Mouse (Mus musculus): ENCODE measurements at regions not wholly inside any gene's neighbourhood (a gene's known extent, or its start where the extent isn't known, plus 50 kb on each side); places are given as distances from the start of the nearest gene placed in this dataset.
A peak's percentile ranks its signal among the peaks of the same experiment; 100 is the strongest.

GRCm38 (mm10) chr7:79543231-79544071, 74.0 kb downstream of the Rhcg start:
- Histone ChIP-seq H3K4me2 (no peak overlapping the region), H3K27me3 (peaks cover 98% of the 10 kb centered on the region), H3K9ac (no peak overlapping the region), H3K4me1 (replicated peaks) (no peaks in the 10 kb centered on the region), H3K36me3 (no peaks in the 10 kb centered on the region), H3K27ac (no peak overlapping the region), H3K9me3 (replicated peaks) (no peaks in the 10 kb centered on the region), H3K4me3 (replicated peaks) (no peak overlapping the region)
- 2% methylated on average over 58 of the region's 58 CpGs for WGBS (ENCODE audit: insufficient replicate concordance)
- DNase-seq: no peak
- no peak for ATAC-seq (ENCODE audit: low read depth)

GRCm38 (mm10) chr7:79542379-79543015, 75.0 kb downstream of the Rhcg start:
- DNase-seq (no peak), ATAC-seq (ENCODE audit: low read depth) (no peak)
- WGBS (ENCODE audit: insufficient replicate concordance): 2% methylated on average over 23 of the region's 23 CpGs
- Histone ChIP-seq H3K9me3 (replicated peaks) (no peaks in the 10 kb centered on the region), H3K9ac (no peak overlapping the region), H3K36me3 (no peaks in the 10 kb centered on the region), H3K27me3 (peaks cover 98% of the 10 kb centered on the region), H3K27ac (no peak overlapping the region), H3K4me3 (replicated peaks) (no peak overlapping the region), H3K4me2 (no peak overlapping the region), H3K4me1 (replicated peaks) (no peaks in the 10 kb centered on the region)

GRCm38 (mm10) chr7:79540246-79540645, 74.1 kb upstream of the Polg start:
- Histone ChIP-seq H3K4me3 (replicated peaks) (no peak overlapping the region), H3K36me3 (no peaks in the 10 kb centered on the region), H3K9ac (no peak overlapping the region), H3K27ac (no peak overlapping the region), H3K4me1 (replicated peaks) (peaks cover 8% of the 10 kb centered on the region), H3K9me3 (replicated peaks) (no peaks in the 10 kb centered on the region), H3K27me3 (peaks cover 98% of the 10 kb centered on the region), H3K4me2 (no peak overlapping the region)
- DNase-seq: no peak
- ATAC-seq (ENCODE audit: low read depth): no peak
- 18% methylated on average over 2 of the region's 2 CpGs for WGBS (ENCODE audit: insufficient replicate concordance)

GRCm38 (mm10) chr7:79539426-79539825, 73.3 kb upstream of the Polg start:
- peaks cover 98% of the 10 kb centered on the region for H3K27me3 ChIP-seq
- ATAC-seq (ENCODE audit: low read depth): no peak
- no peaks in the 10 kb centered on the region for H3K9me3 ChIP-seq (replicated peaks)
- no peak for DNase-seq
- H3K9ac ChIP-seq: no peak overlapping the region
- H3K4me2 ChIP-seq: no peak overlapping the region
- H3K36me3 ChIP-seq: no peaks in the 10 kb centered on the region
- WGBS (ENCODE audit: insufficient replicate concordance): 7% methylated on average over 3 of the region's 3 CpGs
- no peak overlapping the region for H3K4me3 ChIP-seq (replicated peaks)
- peaks cover 8% of the 10 kb centered on the region for H3K4me1 ChIP-seq (replicated peaks)
- no peak overlapping the region for H3K27ac ChIP-seq

- no peak overlapping the region for H3K27ac ChIP-seq
- ATAC-seq (ENCODE audit: low read depth): no peak
- H3K4me2 ChIP-seq: peak overlapping the region; percentile 39
- WGBS (ENCODE audit: insufficient replicate concordance): 2% methylated on average over 27 of the region's 27 CpGs
- H3K36me3 ChIP-seq: no peaks in the 10 kb centered on the region
- H3K4me3 ChIP-seq (replicated peaks): peak overlapping the region; percentile 29
- H3K9me3 ChIP-seq (replicated peaks): no peaks in the 10 kb centered on the region
- no peak for DNase-seq
- H3K27me3 ChIP-seq: peaks cover 98% of the 10 kb centered on the region
- peaks cover 8% of the 10 kb centered on the region for H3K4me1 ChIP-seq (replicated peaks)
- H3K9ac ChIP-seq: no peak overlapping the region
Measured at GRCm38 (mm10) chr7:79536157-79536641, 70.0 kb upstream of the Polg start.

GRCm38 (mm10) chr7:79535251-79536111, 69.3 kb upstream of the Polg start:
- H3K9me3 ChIP-seq (replicated peaks): no peaks in the 10 kb centered on the region
- peaks cover 99% of the 10 kb centered on the region for H3K27me3 ChIP-seq
- peak overlapping the region; percentile 29 for H3K4me3 ChIP-seq (replicated peaks)
- DNase-seq (no peak), ATAC-seq (ENCODE audit: low read depth) (no peak)
- no peak overlapping the region for H3K27ac ChIP-seq
- H3K9ac ChIP-seq: no peak overlapping the region
- no peaks in the 10 kb centered on the region for H3K36me3 ChIP-seq
- peak overlapping the region; percentile 39 for H3K4me2 ChIP-seq
- H3K4me1 ChIP-seq (replicated peaks): peaks cover 8% of the 10 kb centered on the region
- 2% methylated on average over 64 of the region's 66 CpGs for WGBS (ENCODE audit: insufficient replicate concordance)

- H3K9ac ChIP-seq: no peak overlapping the region
- 13% methylated on average over 7 of the region's 7 CpGs for WGBS (ENCODE audit: insufficient replicate concordance)
- H3K4me2 ChIP-seq: no peak overlapping the region
- peaks cover 100% of the 10 kb centered on the region for H3K27me3 ChIP-seq
- ATAC-seq (ENCODE audit: low read depth): no peak
- H3K4me3 ChIP-seq (replicated peaks): no peak overlapping the region
- no peak for DNase-seq
- no peaks in the 10 kb centered on the region for H3K36me3 ChIP-seq
- H3K9me3 ChIP-seq (replicated peaks): no peaks in the 10 kb centered on the region
- peaks cover 8% of the 10 kb centered on the region for H3K4me1 ChIP-seq (replicated peaks)
- H3K27ac ChIP-seq: no peak overlapping the region
Measured at GRCm38 (mm10) chr7:79534819-79535218, 68.7 kb upstream of the Polg start.

GRCm38 (mm10) chr7:79534381-79534780, 68.2 kb upstream of the Polg start:
- WGBS (ENCODE audit: insufficient replicate concordance): 6% methylated on average over 5 of the region's 5 CpGs
- peaks cover 100% of the 10 kb centered on the region for H3K27me3 ChIP-seq
- DNase-seq: no peak

GRCm38 (mm10) chr7:79532626-79533140, 66.5 kb upstream of the Polg start:
- H3K36me3 ChIP-seq: no peaks in the 10 kb centered on the region
- peaks cover 8% of the 10 kb centered on the region for H3K4me1 ChIP-seq (replicated peaks)
- ATAC-seq (ENCODE audit: low read depth): no peak
- H3K4me2 ChIP-seq: no peak overlapping the region
- H3K9me3 ChIP-seq (replicated peaks): no peaks in the 10 kb centered on the region
- WGBS (ENCODE audit: insufficient replicate concordance): 34% methylated on average over 5 of the region's 5 CpGs
- H3K9ac ChIP-seq: no peak overlapping the region
- DNase-seq: no peak
- H3K27me3 ChIP-seq: peaks cover 97% of the 10 kb centered on the region
- no peak overlapping the region for H3K4me3 ChIP-seq (replicated peaks)
- H3K27ac ChIP-seq: no peak overlapping the region

More at GRCm38 (mm10) chr7:79534381-79534780, 68.2 kb upstream of the Polg start:
- no peak for ATAC-seq (ENCODE audit: low read depth)
- Histone ChIP-seq H3K36me3 (no peaks in the 10 kb centered on the region), H3K4me3 (replicated peaks) (no peak overlapping the region), H3K9ac (no peak overlapping the region), H3K27ac (no peak overlapping the region), H3K9me3 (replicated peaks) (no peaks in the 10 kb centered on the region), H3K4me1 (replicated peaks) (peaks cover 8% of the 10 kb centered on the region), H3K4me2 (no peak overlapping the region)

- H3K4me2 ChIP-seq: no peak overlapping the region
- H3K9ac ChIP-seq: no peak overlapping the region
- ATAC-seq (ENCODE audit: low read depth): no peak
- H3K27me3 ChIP-seq: peaks cover 97% of the 10 kb centered on the region
- H3K27ac ChIP-seq: no peak overlapping the region
- WGBS (ENCODE audit: insufficient replicate concordance): 9% methylated on average over 12 of the region's 12 CpGs
- H3K9me3 ChIP-seq (replicated peaks): no peaks in the 10 kb centered on the region
- H3K4me1 ChIP-seq (replicated peaks): peaks cover 8% of the 10 kb centered on the region
- DNase-seq: no peak
- H3K36me3 ChIP-seq: no peaks in the 10 kb centered on the region
- no peak overlapping the region for H3K4me3 ChIP-seq (replicated peaks)
Measured at GRCm38 (mm10) chr7:79531551-79532356, 65.6 kb upstream of the Polg start.
